Mouse (Mus musculus): ENCODE data around the gene Mical2. TPM values are rescaled to one million over a fixed set of nuclear protein-coding genes. Genes with fewer than 3 reads are reported as not detected.

Gene Mical2
- polyA plus RNA-seq, 1 experiment from 2014 or later: 140 TPM

DNA sequence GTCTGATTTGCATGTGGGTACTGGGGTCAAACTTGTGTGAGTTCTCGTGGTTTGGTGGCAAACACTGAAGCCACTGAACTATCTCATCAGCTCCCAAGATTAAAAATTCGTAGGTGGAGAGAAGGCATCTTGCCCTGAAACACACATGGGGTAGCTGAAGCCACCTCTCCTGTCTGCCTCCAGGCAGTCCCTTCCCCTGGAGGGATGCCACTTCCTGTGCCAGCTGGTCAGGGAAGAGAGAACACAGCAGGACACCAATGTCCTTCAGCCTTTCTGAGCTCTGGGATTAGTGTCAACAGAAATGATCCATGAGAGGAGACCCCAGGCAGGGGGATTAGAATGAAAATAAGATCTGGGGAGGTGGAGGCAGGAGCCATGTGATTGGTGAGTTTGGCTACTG, 18.4 kb downstream of the Mical2 start:
- H3K27ac ChIP-seq (replicated peaks in 1 of 2; ENCODE audit: control insufficient read depth in 1 of 2, insufficient read depth in 1 of 2, low read depth in 2 of 2, low read length in 2 of 2): peak overlapping the region; percentile 6 to 82
- H3K9ac ChIP-seq (ENCODE audit: low read length): peak overlapping the region; percentile 18; the same call in 1 of the 2 replicates
- H3K4me3 ChIP-seq (ENCODE audit: control insufficient read depth in 1 of 2, insufficient read depth in 1 of 2, low read depth in 1 of 2, low read length in 2 of 2): no peak overlapping the region
- no peak overlapping the region for H3K4me2 ChIP-seq (ENCODE audit: low read length)
- peaks cover 91% of the 10 kb centered on the region for H3K36me3 ChIP-seq (ENCODE audit: control insufficient read depth, insufficient read depth, low read length)
- peaks cover 37 to 67% of the 10 kb centered on the region in 2 experiments for H3K4me1 ChIP-seq (ENCODE audit: control insufficient read depth in 2 of 2, insufficient read depth in 2 of 2, low read length in 2 of 2)
- no peaks in the 10 kb centered on the region for H3K27me3 ChIP-seq (ENCODE audit: control insufficient read depth, insufficient read depth, low read length)
- no peak for ATAC-seq (ENCODE audit: insufficient number of reproducible peaks, insufficient read depth, low FRiP score, low read depth)
- WGBS: 46% methylated on average over 2 of the region's 2 CpGs
- no peaks in the 10 kb centered on the region; the same call in 1 of the 2 replicates for H3K9me3 ChIP-seq (ENCODE audit: control insufficient read depth, low read length)

DNA sequence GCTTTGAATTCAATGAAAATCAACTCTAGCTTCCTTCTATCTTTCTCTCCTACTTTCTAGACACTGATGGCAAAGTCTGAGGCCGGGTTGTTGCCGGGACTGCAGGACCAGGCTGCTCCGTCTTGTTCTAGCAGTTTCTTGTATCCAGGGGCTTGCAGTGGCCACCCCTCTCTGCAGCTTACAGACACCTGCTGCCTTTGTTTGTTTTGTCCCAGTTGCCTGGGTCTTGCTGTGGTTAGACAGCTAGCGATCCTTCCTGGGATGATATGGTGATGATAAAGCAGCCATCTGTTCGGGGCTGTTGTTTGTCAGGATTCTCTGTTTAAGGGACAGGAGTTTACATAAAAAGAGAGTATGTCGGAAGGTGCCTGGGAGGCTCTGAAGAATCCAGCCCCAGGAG, 19.0 kb downstream of the Mical2 start:
- WGBS: 33% methylated on average over 6 of the region's 6 CpGs
- no peak for ATAC-seq (ENCODE audit: insufficient number of reproducible peaks, insufficient read depth, low FRiP score, low read depth)
- Histone ChIP-seq H3K4me3 (ENCODE audit: control insufficient read depth in 1 of 2, insufficient read depth in 1 of 2, low read depth in 1 of 2, low read length in 2 of 2) (no peak overlapping the region), H3K4me2 (ENCODE audit: low read length) (no peak overlapping the region), H3K27ac (replicated peaks in 1 of 2; ENCODE audit: control insufficient read depth in 1 of 2, insufficient read depth in 1 of 2, low read depth in 2 of 2, low read length in 2 of 2) (peak overlapping the region; percentile 30 to 35; a peak in 2 of 4 replicates), H3K27me3 (ENCODE audit: control insufficient read depth, insufficient read depth, low read length) (no peaks in the 10 kb centered on the region), H3K36me3 (ENCODE audit: control insufficient read depth, insufficient read depth, low read length) (peaks cover 90% of the 10 kb centered on the region), H3K9ac (ENCODE audit: low read length) (no peak overlapping the region), H3K9me3 (ENCODE audit: control insufficient read depth, low read length) (no peaks in the 10 kb centered on the region; the same call in 1 of the 2 replicates), H3K4me1 (ENCODE audit: control insufficient read depth in 2 of 2, insufficient read depth in 2 of 2, low read length in 2 of 2) (peaks cover 38 to 72% of the 10 kb centered on the region in 2 experiments)

DNA sequence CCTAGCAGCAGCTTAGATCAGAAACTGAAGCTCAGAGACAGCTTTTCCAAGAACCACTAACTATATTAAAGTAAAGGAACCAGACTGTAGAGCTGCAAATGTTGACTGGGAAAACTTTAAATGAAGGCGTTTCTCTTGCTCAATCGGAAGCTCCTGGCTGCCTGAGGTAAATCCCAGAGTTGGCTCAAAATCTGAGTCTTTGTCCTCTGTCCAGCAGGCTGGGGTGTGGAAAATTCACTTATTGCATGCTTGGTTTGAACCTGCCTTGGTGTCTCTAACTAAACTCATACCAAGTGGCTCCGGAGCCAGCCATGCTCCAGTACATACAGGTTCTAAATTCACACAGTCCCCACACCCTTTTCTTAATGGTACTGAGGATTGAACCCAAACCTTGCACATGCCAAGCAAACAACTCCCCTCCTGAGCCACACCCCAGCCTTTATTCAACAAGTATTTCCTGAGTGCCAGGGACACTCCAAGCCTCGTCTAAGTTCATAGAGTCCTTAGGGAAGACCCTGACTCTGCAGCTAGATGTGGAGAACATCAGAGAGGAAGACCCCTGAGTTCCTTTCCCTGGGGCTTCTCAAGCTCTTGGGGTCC, 20.3 kb downstream of the Mical2 start:
- Histone ChIP-seq H3K4me1 (ENCODE audit: control insufficient read depth in 2 of 2, insufficient read depth in 2 of 2, low read length in 2 of 2) (peaks cover 41 to 79% of the 10 kb centered on the region in 2 experiments), H3K4me2 (ENCODE audit: low read length) (no peak overlapping the region), H3K9ac (ENCODE audit: low read length) (0 out of 2 replicates have a peak overlapping the region, but pooled peaks have one; percentile 4), H3K9me3 (ENCODE audit: control insufficient read depth, low read length) (no peaks in the 10 kb centered on the region; the same call in 1 of the 2 replicates), H3K4me3 (ENCODE audit: control insufficient read depth in 1 of 2, insufficient read depth in 1 of 2, low read depth in 1 of 2, low read length in 2 of 2) (no peak overlapping the region), H3K27ac (replicated peaks in 1 of 2; ENCODE audit: control insufficient read depth in 1 of 2, insufficient read depth in 1 of 2, low read depth in 2 of 2, low read length in 2 of 2) (0 out of 4 replicates have a peak overlapping the region, but pooled peaks have one; percentile 2 to 11), H3K27me3 (ENCODE audit: control insufficient read depth, insufficient read depth, low read length) (no peaks in the 10 kb centered on the region), H3K36me3 (ENCODE audit: control insufficient read depth, insufficient read depth, low read length) (peaks cover 90% of the 10 kb centered on the region)
- no peak for ATAC-seq (ENCODE audit: insufficient number of reproducible peaks, insufficient read depth, low FRiP score, low read depth)
- 73% methylated on average over 4 of the region's 4 CpGs for WGBS

DNA sequence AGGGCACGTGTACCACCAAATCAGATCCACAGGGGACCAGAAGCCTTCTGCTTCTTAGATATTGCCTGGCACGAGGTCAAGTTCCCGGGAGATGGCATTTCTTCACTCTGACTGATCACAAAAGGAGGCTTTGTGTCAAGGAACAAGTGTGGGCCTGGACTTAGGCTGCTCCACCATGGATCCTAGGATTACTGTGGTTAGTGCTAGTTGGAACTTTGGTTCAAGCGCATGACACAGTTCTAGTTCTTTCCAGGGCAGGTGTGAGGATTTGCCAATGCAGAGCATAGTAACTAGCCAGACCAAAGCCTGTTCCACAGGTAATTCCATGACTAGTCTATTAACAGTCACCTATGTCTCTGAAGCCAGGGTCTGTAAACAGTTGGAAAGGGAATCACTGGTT, 20.8 kb downstream of the Mical2 start:
- WGBS: 72% methylated on average over 4 of the region's 4 CpGs
- peaks cover 41 to 79% of the 10 kb centered on the region in 2 experiments for H3K4me1 ChIP-seq (ENCODE audit: control insufficient read depth in 2 of 2, insufficient read depth in 2 of 2, low read length in 2 of 2)
- no peak for ATAC-seq (ENCODE audit: insufficient number of reproducible peaks, insufficient read depth, low FRiP score, low read depth)
- H3K27ac ChIP-seq (replicated peaks in 1 of 2; ENCODE audit: control insufficient read depth in 1 of 2, insufficient read depth in 1 of 2, low read depth in 2 of 2, low read length in 2 of 2): peak overlapping the region in 1 of 2 experiments; percentile 11; a peak in 1 of 4 replicates
- no peak overlapping the region for H3K9ac ChIP-seq (ENCODE audit: low read length)
- H3K4me2 ChIP-seq (ENCODE audit: low read length): no peak overlapping the region
- H3K27me3 ChIP-seq (ENCODE audit: control insufficient read depth, insufficient read depth, low read length): no peaks in the 10 kb centered on the region
- H3K4me3 ChIP-seq (ENCODE audit: control insufficient read depth in 1 of 2, insufficient read depth in 1 of 2, low read depth in 1 of 2, low read length in 2 of 2): no peak overlapping the region
- H3K36me3 ChIP-seq (ENCODE audit: control insufficient read depth, insufficient read depth, low read length): peaks cover 86% of the 10 kb centered on the region
- H3K9me3 ChIP-seq (ENCODE audit: control insufficient read depth, low read length): no peaks in the 10 kb centered on the region; the same call in 1 of the 2 replicates

DNA sequence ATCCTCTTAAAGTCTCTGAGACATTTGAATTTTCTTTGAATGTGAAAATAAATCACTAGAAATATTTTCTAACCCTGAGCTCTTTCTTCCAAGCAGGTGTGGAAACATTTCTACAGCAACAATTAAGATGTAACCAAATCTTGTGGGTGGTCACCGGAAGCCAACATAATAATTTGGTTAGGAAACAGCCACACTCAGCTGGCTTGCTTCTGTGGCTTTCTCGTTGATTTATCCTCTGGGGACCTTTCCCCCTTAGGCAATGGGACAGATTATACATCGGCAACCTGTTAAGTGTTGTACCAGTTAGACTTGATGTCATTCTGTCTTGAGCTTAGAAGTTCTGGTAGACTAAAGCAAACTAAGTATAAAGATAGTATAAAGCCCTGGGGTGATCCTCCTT, 22.2 kb downstream of the Mical2 start:
- ATAC-seq (ENCODE audit: insufficient number of reproducible peaks, insufficient read depth, low FRiP score, low read depth): no peak
- 80% methylated on average over 3 of the region's 3 CpGs for WGBS
- Histone ChIP-seq H3K4me1 (ENCODE audit: control insufficient read depth in 2 of 2, insufficient read depth in 2 of 2, low read length in 2 of 2) (peaks cover 45 to 80% of the 10 kb centered on the region in 2 experiments), H3K27me3 (ENCODE audit: control insufficient read depth, insufficient read depth, low read length) (no peaks in the 10 kb centered on the region), H3K9ac (ENCODE audit: low read length) (no peak overlapping the region), H3K4me2 (ENCODE audit: low read length) (no peak overlapping the region), H3K27ac (replicated peaks in 1 of 2; ENCODE audit: control insufficient read depth in 1 of 2, insufficient read depth in 1 of 2, low read depth in 2 of 2, low read length in 2 of 2) (no peak overlapping the region), H3K4me3 (ENCODE audit: control insufficient read depth in 1 of 2, insufficient read depth in 1 of 2, low read depth in 1 of 2, low read length in 2 of 2) (no peak overlapping the region), H3K36me3 (ENCODE audit: control insufficient read depth, insufficient read depth, low read length) (peaks cover 78% of the 10 kb centered on the region), H3K9me3 (ENCODE audit: control insufficient read depth, low read length) (no peaks in the 10 kb centered on the region)

DNA sequence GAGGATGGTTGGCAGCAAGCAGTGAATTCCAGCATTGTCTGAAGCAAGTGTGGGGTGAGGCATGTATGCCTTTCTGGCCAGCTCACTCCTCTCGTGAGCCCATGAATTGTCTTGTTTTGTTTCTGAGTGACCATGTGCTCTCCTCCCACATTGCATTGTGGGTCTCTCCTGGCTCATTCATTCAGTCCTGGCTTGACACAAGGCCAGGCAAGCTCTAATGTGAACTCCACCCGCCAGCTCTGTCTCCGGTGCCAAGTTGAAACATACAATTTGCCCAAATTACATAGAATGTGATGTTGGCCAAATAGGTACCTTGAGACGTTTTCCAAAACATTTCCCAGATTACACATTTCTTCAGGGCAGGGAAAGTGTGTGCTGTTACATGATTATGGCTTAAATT, 23.8 kb downstream of the Mical2 start:
- Histone ChIP-seq H3K9me3 (ENCODE audit: control insufficient read depth, low read length) (no peaks in the 10 kb centered on the region), H3K36me3 (ENCODE audit: control insufficient read depth, insufficient read depth, low read length) (peaks cover 82% of the 10 kb centered on the region), H3K4me3 (ENCODE audit: control insufficient read depth in 1 of 2, insufficient read depth in 1 of 2, low read depth in 1 of 2, low read length in 2 of 2) (no peak overlapping the region), H3K4me1 (ENCODE audit: control insufficient read depth in 2 of 2, insufficient read depth in 2 of 2, low read length in 2 of 2) (peaks cover 37 to 75% of the 10 kb centered on the region in 2 experiments), H3K9ac (ENCODE audit: low read length) (no peak overlapping the region), H3K27me3 (ENCODE audit: control insufficient read depth, insufficient read depth, low read length) (no peaks in the 10 kb centered on the region), H3K4me2 (ENCODE audit: low read length) (no peak overlapping the region), H3K27ac (replicated peaks in 1 of 2; ENCODE audit: control insufficient read depth in 1 of 2, insufficient read depth in 1 of 2, low read depth in 2 of 2, low read length in 2 of 2) (peak overlapping the region in 1 of 2 experiments; percentile 72; a peak in 3 of 4 replicates)
- 68% methylated on average over 4 of the region's 4 CpGs for WGBS
- ATAC-seq (ENCODE audit: insufficient number of reproducible peaks, insufficient read depth, low FRiP score, low read depth): no peak

- H3K4me3 ChIP-seq (ENCODE audit: control insufficient read depth in 1 of 2, insufficient read depth in 1 of 2, low read depth in 1 of 2, low read length in 2 of 2): no peak overlapping the region
- H3K27me3 ChIP-seq (ENCODE audit: control insufficient read depth, insufficient read depth, low read length): no peaks in the 10 kb centered on the region
- peaks cover 47 to 75% of the 10 kb centered on the region in 2 experiments for H3K4me1 ChIP-seq (ENCODE audit: control insufficient read depth in 2 of 2, insufficient read depth in 2 of 2, low read length in 2 of 2)
- 57% methylated on average over 5 of the region's 5 CpGs for WGBS
- peak overlapping the region; percentile 35 for H3K9ac ChIP-seq (ENCODE audit: low read length)
- H3K9me3 ChIP-seq (ENCODE audit: control insufficient read depth, low read length): no peaks in the 10 kb centered on the region
- ATAC-seq (ENCODE audit: insufficient number of reproducible peaks, insufficient read depth, low FRiP score, low read depth): no peak
- no peak overlapping the region for H3K4me2 ChIP-seq (ENCODE audit: low read length)
- peak overlapping the region; percentile 43 to 72; a peak in 3 of 4 replicates for H3K27ac ChIP-seq (replicated peaks in 1 of 2; ENCODE audit: control insufficient read depth in 1 of 2, insufficient read depth in 1 of 2, low read depth in 2 of 2, low read length in 2 of 2)
- peaks cover 82% of the 10 kb centered on the region for H3K36me3 ChIP-seq (ENCODE audit: control insufficient read depth, insufficient read depth, low read length)
These were observed 26.4 kb downstream of the Mical2 start for GRCm38 (mm10) chr7:112252065-112252464.

Data from heart, embryonic 14.5 days (tissue).